Mouse (Mus musculus): ENCODE results near the gene Gm609.

- TF ChIP-seq CTCF (conservative IDR thresholded peaks at IDR 0.05; ENCODE audit: insufficient read depth, insufficient read length, low read depth, low read length) (no peak), POLR2A (IDR thresholded peaks at IDR 0.05; ENCODE audit: low read depth, low read length) (no peak)
Measured at GRCm38 (mm10) chr16:45402036-45402435, 90.7 kb downstream of the Gm609 start.
